Comparison of ENCODE assay signal across 8 mouse cellular contexts in genomic region chr1:131153018-131153629, GRCm38 (mm10). TPM values are rescaled to one million over a fixed set of nuclear protein-coding genes. Genes with fewer than 3 reads are reported as not detected.
A peak's percentile ranks its signal among the peaks of the same experiment; 100 is the strongest.
DNase-seq lines count a peak whose midpoint lies in the region; ATAC-seq and TF ChIP-seq lines count a peak whose summit lies in the region.

Gene Eif2d, plus strand, starts transcription at chr1:131153181.

- peak within 1 kb of the TSS; percentile 60 for H3K4me3 ChIP-seq in forebrain, embryonic 11.5 days (ENCODE audit: low read depth, low read length)
- H3K4me3 ChIP-seq in heart, embryonic 16.5 days (ENCODE audit: low read length) = peak within 1 kb of the TSS; percentile 80
- peak within 1 kb of the TSS; percentile 75 for H3K4me3 ChIP-seq in liver, embryonic 15.5 days (replicated peaks)
- H3K4me3 ChIP-seq in neural tube, embryonic 13.5 days = peak within 1 kb of the TSS; percentile 71
- peak within 1 kb of the TSS; percentile 88 for H3K4me3 ChIP-seq in testis, adult 2 months (ENCODE audit: control insufficient read depth, low read depth, low read length)

- ATAC-seq in forebrain, embryonic 11.5 days (replicated peaks; ENCODE audit: low FRiP score) = peak; percentile 98
- peak; percentile 96 for ATAC-seq in heart, embryonic 16.5 days (replicated peaks; ENCODE audit: extremely low read depth, insufficient read depth, low FRiP score)
- peak; percentile 97 for ATAC-seq in liver, embryonic 15.5 days (ENCODE audit: insufficient read depth)
- peak; percentile 98 for ATAC-seq in neural tube, embryonic 13.5 days (ENCODE audit: low read depth)

- H3K4me1 ChIP-seq in forebrain, embryonic 11.5 days (replicated peaks; ENCODE audit: control insufficient read depth, insufficient read depth, low read length) = peaks cover 3% of the 10 kb centered on the region; the same call in 1 of the 2 replicates
- peaks cover 9% of the 10 kb centered on the region for H3K4me1 ChIP-seq in heart, embryonic 16.5 days (ENCODE audit: control insufficient read depth, insufficient read depth, low read length)
- peaks cover 21% of the 10 kb centered on the region for H3K4me1 ChIP-seq in liver, embryonic 15.5 days (replicated peaks)
- peaks cover 14% of the 10 kb centered on the region for H3K4me1 ChIP-seq in neural tube, embryonic 13.5 days (replicated peaks)
- peaks cover 2% of the 10 kb centered on the region; the same call in 1 of the 2 replicates for H3K4me1 ChIP-seq in testis, adult 2 months (ENCODE audit: control insufficient read depth, insufficient read depth, low read length)

- no peak for TF ChIP-seq CTCF in testis, adult 2 months (IDR thresholded peaks at IDR 0.05; ENCODE audit: control insufficient read depth, insufficient read depth, insufficient replicate concordance, low read depth, low read length)

- H3K27me3 ChIP-seq in forebrain, embryonic 11.5 days (ENCODE audit: control insufficient read depth, insufficient read depth, low read length) = no peaks in the 10 kb centered on the region
- H3K27me3 ChIP-seq in heart, embryonic 16.5 days (ENCODE audit: control insufficient read depth, insufficient read depth, low read length) = no peaks in the 10 kb centered on the region
- no peaks in the 10 kb centered on the region for H3K27me3 ChIP-seq in liver, embryonic 15.5 days
- peaks cover 6% of the 10 kb centered on the region; the same call in 1 of the 2 replicates for H3K27me3 ChIP-seq in neural tube, embryonic 13.5 days
- H3K27me3 ChIP-seq in testis, adult 2 months (ENCODE audit: control insufficient read depth, insufficient read depth, low read length) = no peaks in the 10 kb centered on the region

- peak within 1 kb of the TSS; percentile 72 for H3K4me2 ChIP-seq in forebrain, embryonic 11.5 days (ENCODE audit: low read depth, low read length, severe bottlenecking)
- peak within 1 kb of the TSS; percentile 98 for H3K4me2 ChIP-seq in heart, embryonic 16.5 days (ENCODE audit: low read depth, low read length)
- H3K4me2 ChIP-seq in liver, embryonic 15.5 days = peak within 1 kb of the TSS; percentile 82
- peak within 1 kb of the TSS; percentile 88 for H3K4me2 ChIP-seq in neural tube, embryonic 13.5 days

- H3K9me3 ChIP-seq in forebrain, embryonic 11.5 days (ENCODE audit: control insufficient read depth, low read length) = no peaks in the 10 kb centered on the region
- H3K9me3 ChIP-seq in heart, embryonic 16.5 days (replicated peaks; ENCODE audit: control insufficient read depth, low read length) = no peaks in the 10 kb centered on the region
- H3K9me3 ChIP-seq in liver, embryonic 15.5 days (replicated peaks) = no peaks in the 10 kb centered on the region
- H3K9me3 ChIP-seq in neural tube, embryonic 13.5 days = no peaks in the 10 kb centered on the region

- peak within 1 kb of the TSS; percentile 75 for H3K9ac ChIP-seq in forebrain, embryonic 11.5 days (ENCODE audit: low read length)
- H3K9ac ChIP-seq in heart, embryonic 16.5 days (ENCODE audit: low read length) = peak within 1 kb of the TSS; percentile 81
- peak within 1 kb of the TSS; percentile 75 for H3K9ac ChIP-seq in liver, embryonic 15.5 days
- H3K9ac ChIP-seq in neural tube, embryonic 13.5 days = peak within 1 kb of the TSS; percentile 82

- DNase-seq in CD8-positive naive resting alpha-beta T cell, adult 2 months (ENCODE audit: low read depth in 2 of 2, low spot score in 2 of 2) = peak; percentile 78 to 83
- peak; percentile 81 for DNase-seq in c-Kit-positive CD71-positive TER-119-negative erythroid progenitor cells, embryonic 14.5 days (ENCODE audit: low read depth)
- peak; percentile 93 for DNase-seq in forebrain, embryonic 11.5 days (ENCODE audit: low spot score)
- DNase-seq in kidney, postnatal 36 days = peak; percentile 91 to 95

- WGBS in forebrain, embryonic 11.5 days = 1% methylated on average over 27 of the region's 27 CpGs
- WGBS in heart, embryonic 16.5 days = under 1% methylated on average over 27 of the region's 27 CpGs
- 1% methylated on average over 27 of the region's 27 CpGs for WGBS in liver, embryonic 15.5 days (ENCODE audit: insufficient replicate concordance)
- under 1% methylated on average over 27 of the region's 27 CpGs for WGBS in neural tube, embryonic 13.5 days

- H3K36me3 ChIP-seq in forebrain, embryonic 11.5 days (ENCODE audit: control insufficient read depth, insufficient read depth, low read length) = no peaks in the 10 kb centered on the region
- no peaks in the 10 kb centered on the region for H3K36me3 ChIP-seq in heart, embryonic 16.5 days (ENCODE audit: control insufficient read depth, insufficient read depth)
- H3K36me3 ChIP-seq in liver, embryonic 15.5 days (replicated peaks) = peaks cover 7% of the 10 kb centered on the region
- peaks cover 5% of the 10 kb centered on the region for H3K36me3 ChIP-seq in neural tube, embryonic 13.5 days
- H3K36me3 ChIP-seq in testis, adult 2 months (ENCODE audit: control insufficient read depth, insufficient read depth, low read length) = no peaks in the 10 kb centered on the region

- H3K27ac ChIP-seq in forebrain, embryonic 11.5 days (ENCODE audit: low read depth, low read length) = no peak within 1 kb of the TSS
- peak within 1 kb of the TSS; percentile 69 for H3K27ac ChIP-seq in heart, embryonic 16.5 days (ENCODE audit: low read length)
- peak within 1 kb of the TSS; percentile 66; the same call in 1 of the 2 replicates for H3K27ac ChIP-seq in liver, embryonic 15.5 days (replicated peaks)
- H3K27ac ChIP-seq in neural tube, embryonic 13.5 days (replicated peaks) = peak within 1 kb of the TSS; percentile 38; the same call in 1 of the 2 replicates
- H3K27ac ChIP-seq in testis, adult 2 months (ENCODE audit: control insufficient read depth, insufficient read depth, low read depth, low read length) = peak within 1 kb of the TSS; percentile 46; the same call in 1 of the 2 replicates

- TF ChIP-seq POLR2A in testis, adult 2 months (IDR thresholded peaks at IDR 0.05; ENCODE audit: control insufficient read depth, low read depth, low read length) = peak; percentile 74

RNA-seq across cellular contexts. Expression of gene Eif2d, which starts in this region (rescaled TPM):
- polyA plus RNA-seq in forebrain, embryonic 11.5 days (2014; fragmentation: Nextera tagmentation; extraction: Ambion mirVana) = 61.8 and 68.5 TPM in 2 replicates
- 48.1 and 50.1 TPM in 2 replicates for polyA plus RNA-seq in heart, embryonic 16.5 days (2015; fragmentation: Nextera tagmentation; extraction: Ambion mirVana)
- polyA plus RNA-seq in liver, embryonic 15.5 days (2015; fragmentation: Nextera tagmentation; extraction: Ambion mirVana) = 26.0 and 28.1 TPM in 2 replicates
- polyA plus RNA-seq in neural tube, embryonic 13.5 days (2015; fragmentation: Nextera tagmentation; extraction: Ambion mirVana) = 47.9 and 50.4 TPM in 2 replicates
- 18.1 and 18.4 TPM in 2 replicates for polyA plus RNA-seq in testis, adult 2 months (2012; rRNA removed)
